Mouse (Mus musculus) liver, adult 2 months (tissue): Measurements from ENCODE around the gene Ddc.

Source experiments
- CTCF ChIP-seq: fragments of 200-500 bp; IDR thresholded peaks from 2 replicates; pipeline ENCODE4 v1.5.1; 2011; ENCODE audit warnings: low read depth, low read length, control low read depth
- POLR2A ChIP-seq: fragments of 200-500 bp; IDR thresholded peaks from 2 replicates; pipeline ENCODE4 v1.6.1; 2011; ENCODE audit warnings: low read length, control low read depth; ENCODE audit not compliant: insufficient read depth; ENCODE audit errors: extremely low read depth

- TF ChIP-seq POLR2A, result no peak
- TF ChIP-seq CTCF, result no peak
Observed at GRCm38 (mm10) chr11:11934808-11935207, 36.9 kb upstream of the Ddc start.
